Comparison of ENCODE assay signal across 20 mouse cellular contexts in genomic region chr14:101480541-101480940, GRCm38 (mm10).
"Had no signal": no experiment of that assay in that cellular context is flagged by ENCODE, and none has a peak within 500 bp of the region (broad histone marks: within the 10 kb centered on the region; RNA-seq: fewer than 3 reads in every experiment).

No protein-coding gene starts in this region.

- H3K36me3 ChIP-seq: limb, embryonic 12.5 days; liver, embryonic 15.5 days; lung, embryonic 15.5 days; midbrain, embryonic 10.5 days; midbrain, embryonic 13.5 days; neural tube, embryonic 13.5 days had no signal

- H3K4me3 ChIP-seq: kidney, embryonic 15.5 days; left cerebral cortex, adult 2 months; limb, embryonic 12.5 days; limb, embryonic 15.5 days; liver, embryonic 15.5 days; lung, embryonic 15.5 days; megakaryocyte, embryonic 14.5 days; midbrain, embryonic 10.5 days; midbrain, embryonic 13.5 days; neural tube, embryonic 13.5 days had no signal

- ATAC-seq: midbrain, embryonic 13.5 days had no signal

- H3K4me1 ChIP-seq: limb, embryonic 15.5 days; midbrain, embryonic 10.5 days; midbrain, embryonic 13.5 days; neural tube, embryonic 13.5 days had no signal

- DNase-seq: kidney, adult 8-10 months; kidney, postnatal 10 days; kidney, postnatal 36 days; layer of hippocampus, postnatal 36 days; lung, adult 18-20 months; lung, postnatal 10 days; lung, postnatal 36 days; thymus, adult 18-20 months; thymus, postnatal 36 days had no signal

- H3K4me2 ChIP-seq: kidney, embryonic 15.5 days; limb, embryonic 12.5 days; limb, embryonic 15.5 days; liver, embryonic 11.5 days; liver, embryonic 15.5 days; lung, embryonic 15.5 days; midbrain, embryonic 13.5 days; neural tube, embryonic 13.5 days had no signal

- H3K27ac ChIP-seq: kidney, embryonic 15.5 days; left cerebral cortex, adult 2 months; limb, embryonic 12.5 days; limb, embryonic 15.5 days; liver, embryonic 15.5 days; lung, embryonic 15.5 days; midbrain, embryonic 10.5 days; midbrain, embryonic 13.5 days; neural tube, embryonic 13.5 days had no signal

- H3K9me3 ChIP-seq: kidney, embryonic 15.5 days; limb, embryonic 12.5 days; limb, embryonic 15.5 days; liver, embryonic 15.5 days; lung, embryonic 15.5 days; megakaryocyte, embryonic 14.5 days; midbrain, embryonic 10.5 days; midbrain, embryonic 13.5 days; neural tube, embryonic 13.5 days had no signal

- H3K27me3 ChIP-seq: kidney, embryonic 15.5 days; limb, embryonic 12.5 days; limb, embryonic 15.5 days; liver, embryonic 15.5 days; lung, embryonic 15.5 days; megakaryocyte, embryonic 14.5 days; midbrain, embryonic 13.5 days; neural tube, embryonic 13.5 days had no signal

- H3K9ac ChIP-seq: kidney, embryonic 15.5 days; limb, embryonic 12.5 days; limb, embryonic 15.5 days; liver, embryonic 15.5 days; lung, embryonic 15.5 days; midbrain, embryonic 13.5 days; neural tube, embryonic 13.5 days had no signal
